Mouse (Mus musculus): ENCODE measurements around the gene Lim2.

- no peak for TF ChIP-seq POLR2A (IDR thresholded peaks at IDR 0.05; ENCODE audit: control insufficient read depth in 1 of 2, insufficient read depth in 1 of 2, low read depth in 1 of 2, low read length in 2 of 2, poor library complexity in 1 of 2)
- no peak for TF ChIP-seq EP300 (IDR thresholded peaks at IDR 0.05; ENCODE audit: low read depth in 1 of 2, low read length in 2 of 2)
- no peak for TF ChIP-seq CTCF (IDR thresholded peaks at IDR 0.05 in 2 of 3, conservative IDR thresholded peaks at IDR 0.05 in 1 of 3; ENCODE audit: control insufficient read depth in 1 of 3, insufficient read depth in 1 of 3, low read depth in 2 of 3, low read length in 3 of 3, poor library complexity in 1 of 3, severe bottlenecking in 1 of 3)
- no peak for TF ChIP-seq GATA1 (IDR thresholded peaks at IDR 0.05; ENCODE audit: low read depth, low read length)
- no peak for TF ChIP-seq BHLHE40 (IDR thresholded peaks at IDR 0.05; ENCODE audit: borderline replicate concordance, low read depth, low read length)
- no peak for TF ChIP-seq MAFK (IDR thresholded peaks at IDR 0.05; ENCODE audit: borderline replicate concordance, low read depth, low read length)
- TF ChIP-seq ZMIZ1 (IDR thresholded peaks at IDR 0.05; ENCODE audit: low read depth, low read length), result no peak
- TF ChIP-seq NRF1 (IDR thresholded peaks at IDR 0.05; ENCODE audit: insufficient read depth, low read depth, low read length, poor library complexity, severe bottlenecking), result no peak
Observed at GRCm38 (mm10) chr7:43482090-43482716, 54.7 kb downstream of the Lim2 start.

All from MEL (cell line).